Mouse (Mus musculus) thymus, postnatal 36 days (tissue): ENCODE measurements around the gene Tex9.

Experiments
- DNase-seq, 2 experiments: peaks; one replicate each; pipeline ENCODE4 v3.0.0; 2022; ENCODE audit warnings: mixed read lengths in 2 of 2

Gene Tex9

DNA sequence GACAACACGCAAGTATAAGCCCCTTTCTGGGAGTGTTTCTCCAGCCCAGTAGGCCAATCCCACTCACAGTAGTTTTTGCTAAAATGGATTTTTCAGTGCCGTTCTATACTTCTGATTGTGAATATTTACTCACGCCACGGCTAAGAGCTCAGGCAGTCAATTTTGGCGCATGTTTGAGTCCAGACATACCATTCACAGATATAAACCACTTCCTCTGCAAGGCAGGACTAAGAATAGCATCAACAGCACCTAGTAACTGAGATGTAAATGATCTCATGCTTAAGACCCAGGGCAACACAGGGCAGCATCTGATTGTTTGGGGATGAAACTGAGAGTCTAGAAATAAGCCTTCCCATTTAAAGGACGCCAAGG, at the start of gene Tex9:
Gene Tex9, minus strand, starts transcription at position 19 of the 372 bp plus-strand sequence.
- no peak for DNase-seq

DNA sequence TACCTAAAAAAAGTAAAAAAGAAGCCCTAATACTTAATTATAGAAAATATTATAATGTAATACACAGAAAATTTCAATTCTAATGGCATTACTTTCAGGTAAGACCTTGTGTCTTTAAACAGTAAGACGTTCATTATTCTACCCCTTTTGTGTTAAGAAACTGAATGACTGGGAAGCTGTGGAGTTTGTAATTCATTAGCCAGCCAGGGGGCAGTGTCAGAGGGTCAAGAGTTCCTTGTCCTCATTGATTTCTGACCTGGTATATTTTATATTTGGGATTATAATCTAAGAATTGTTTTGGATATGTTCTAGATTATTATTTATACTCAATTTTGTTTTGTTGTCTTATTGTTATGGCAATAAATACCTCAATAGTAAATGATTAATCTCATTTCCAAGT, 45.1 kb upstream of the Tex9 start:
- no peak for DNase-seq

DNA sequence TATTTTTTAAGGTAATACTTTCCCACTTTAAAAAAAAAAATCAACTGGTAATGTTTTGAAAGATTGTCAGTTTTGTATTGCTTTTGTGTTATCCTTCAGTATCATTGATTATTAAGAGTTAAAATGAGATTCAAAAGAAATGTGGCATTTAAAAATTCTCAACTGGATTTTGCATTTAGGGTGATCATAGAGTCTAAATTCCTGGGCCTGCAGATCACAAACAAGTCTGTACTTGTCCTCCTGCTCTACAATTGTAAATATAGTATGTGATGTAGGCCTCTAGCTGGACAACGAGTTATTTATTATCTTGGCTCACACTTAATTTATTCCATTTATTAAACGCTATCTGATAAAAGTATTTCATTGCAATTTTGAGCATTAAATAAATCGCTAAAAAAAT, 43.4 kb upstream of the Tex9 start:
- no peak for DNase-seq

DNA sequence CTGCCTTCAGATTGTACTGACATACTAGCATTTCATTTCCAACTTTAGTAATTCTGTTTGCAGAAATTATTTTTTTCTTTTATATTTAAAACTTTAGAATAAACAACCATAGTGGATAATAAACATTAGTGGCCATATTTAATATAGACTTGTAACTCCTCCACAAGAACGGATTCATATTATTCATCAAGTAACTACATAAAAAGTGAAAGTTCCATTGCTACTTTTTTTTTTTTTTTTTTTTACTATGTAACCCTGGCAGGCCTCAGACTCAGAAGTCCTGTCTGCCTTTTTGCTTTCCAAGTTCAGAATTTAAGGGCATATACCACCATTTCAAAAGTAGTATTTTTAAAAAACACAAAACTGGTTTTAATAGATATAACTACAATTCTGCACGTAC, 43.0 kb upstream of the Tex9 start:
- no peak for DNase-seq

DNA sequence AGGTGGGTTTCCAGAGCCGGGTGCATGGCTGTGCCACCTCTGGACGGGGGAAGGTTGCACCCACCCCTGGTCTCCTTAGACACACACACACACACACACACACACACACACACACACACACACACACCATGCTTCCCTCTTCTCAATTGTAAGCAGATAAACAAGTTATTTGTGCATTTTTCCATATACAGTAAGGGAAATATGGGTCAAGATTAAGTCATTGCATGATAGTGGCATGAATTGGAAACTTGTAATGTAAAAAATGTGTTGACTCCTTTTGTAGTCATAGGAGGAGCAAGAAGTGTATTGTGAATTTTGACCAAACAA, 41.0 kb upstream of the Tex9 start:
- no peak for DNase-seq

DNA sequence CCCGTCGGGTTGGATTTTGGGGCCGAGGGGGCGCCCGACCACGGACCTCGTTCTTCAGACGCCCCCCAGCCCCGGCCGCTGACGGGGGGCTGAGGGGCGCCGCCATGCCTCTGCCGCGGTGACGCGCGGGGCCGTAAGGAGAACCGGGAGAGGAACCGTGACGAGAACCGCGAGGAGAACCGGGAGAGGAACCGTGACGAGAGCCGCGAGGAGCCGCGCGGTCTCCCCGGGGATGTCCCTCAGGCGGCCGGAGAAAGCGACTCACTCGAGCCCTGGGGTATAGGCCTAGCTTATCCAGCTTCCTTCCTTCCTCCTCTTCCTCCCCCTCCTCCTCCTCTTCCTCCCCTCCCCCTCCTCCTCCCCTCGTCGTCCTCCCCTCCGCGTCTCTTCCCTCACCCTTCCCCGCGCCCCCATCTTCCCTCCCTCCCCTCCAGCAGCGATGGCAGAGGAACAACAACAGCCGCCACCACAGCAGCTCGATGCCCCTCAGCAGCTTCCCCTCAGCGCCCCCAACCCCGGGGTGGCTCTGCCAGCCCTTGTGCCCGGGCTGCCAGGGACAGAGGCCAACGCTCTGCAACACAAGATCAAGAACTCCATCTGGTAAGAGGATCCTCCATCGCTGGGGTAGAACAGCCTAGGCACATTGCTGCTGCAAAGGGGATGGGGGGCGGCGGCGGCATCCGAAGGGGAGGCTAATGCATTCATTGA, 40.5 kb upstream of the Tex9 start:
- DNase-seq: peak; percentile 68 to 80

DNA sequence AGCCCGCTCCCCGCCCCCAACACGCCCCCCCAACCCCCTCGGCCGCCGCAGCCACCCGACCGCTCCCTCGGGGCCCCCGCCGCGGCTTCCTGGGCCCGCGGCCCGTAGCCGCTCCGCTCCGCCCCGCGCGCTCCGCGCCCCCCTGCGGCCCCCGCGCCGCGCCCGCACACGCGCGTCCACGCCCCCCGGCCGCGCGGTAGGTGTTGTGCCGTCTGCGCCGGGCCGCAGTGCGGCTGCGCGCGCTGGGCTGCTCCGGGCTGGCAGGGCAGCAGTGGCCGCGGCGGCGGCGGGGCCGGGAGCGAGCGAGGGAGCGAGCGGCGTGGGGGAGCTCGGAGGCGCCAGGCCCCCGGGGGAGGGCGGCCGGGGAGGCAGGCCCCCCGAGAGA, 40.0 kb upstream of the Tex9 start, which contains the start of gene Rfx7:
Gene Rfx7, plus strand, starts transcription at position 245 of the 385 bp plus-strand sequence.
- peak; percentile 75 to 84 for DNase-seq

DNA sequence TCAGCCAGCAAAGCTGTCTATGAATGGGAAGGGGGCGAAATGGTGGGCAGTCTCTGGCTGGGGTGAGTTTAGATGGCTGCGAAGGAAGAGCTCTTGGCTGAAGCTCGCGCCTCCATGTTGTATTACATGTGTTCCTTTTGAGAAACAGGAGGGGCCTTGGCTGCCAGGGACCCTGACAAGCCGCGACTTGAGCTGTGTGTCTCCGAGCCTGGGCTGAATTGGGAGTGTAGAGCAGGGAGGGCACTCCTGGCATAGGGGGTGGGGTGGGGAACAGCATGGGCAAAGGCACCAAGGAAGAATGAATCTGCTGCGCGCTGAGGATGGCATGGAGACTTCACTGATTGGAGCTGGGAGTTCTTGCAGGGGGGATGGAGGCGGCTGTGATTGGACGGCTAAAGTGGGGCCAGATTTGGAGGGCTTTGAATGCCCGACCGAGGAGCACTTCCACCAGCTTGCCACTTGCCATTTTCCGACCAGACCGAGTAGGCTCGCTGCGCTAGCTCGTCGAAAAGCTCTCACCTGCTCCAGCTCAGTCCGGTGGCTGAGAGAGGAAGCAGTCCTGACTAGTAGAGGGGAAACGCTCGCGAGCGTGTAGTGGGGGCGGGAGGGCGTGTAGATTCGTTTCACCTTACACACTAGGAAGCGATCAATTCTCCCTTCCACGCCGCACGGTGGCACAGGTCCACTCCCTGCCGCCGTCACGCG, 39.4 kb upstream of the Tex9 start:
- DNase-seq: peak; percentile 74 to 81

DNA sequence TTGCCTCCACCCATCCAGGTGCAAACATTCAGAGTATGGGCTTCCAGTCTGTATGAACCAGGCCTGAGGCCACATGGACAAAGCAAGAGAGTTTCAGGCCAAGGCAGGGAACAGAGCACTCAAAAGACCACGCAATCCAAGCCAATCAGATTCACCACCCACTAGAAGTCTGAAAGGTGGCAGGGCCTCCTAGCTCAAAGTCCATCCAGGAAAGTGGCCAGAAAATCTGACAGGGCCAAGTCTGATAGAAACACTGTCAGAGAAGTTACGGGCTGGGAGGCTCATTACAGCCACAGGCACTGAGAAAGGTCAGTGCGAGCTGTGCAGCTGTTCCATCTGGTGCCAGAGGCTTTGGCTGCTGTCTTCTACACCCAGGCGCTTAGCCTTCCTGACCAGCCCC, 38.8 kb upstream of the Tex9 start:
- peak in 1 of 2 experiments; percentile 11 for DNase-seq

DNA sequence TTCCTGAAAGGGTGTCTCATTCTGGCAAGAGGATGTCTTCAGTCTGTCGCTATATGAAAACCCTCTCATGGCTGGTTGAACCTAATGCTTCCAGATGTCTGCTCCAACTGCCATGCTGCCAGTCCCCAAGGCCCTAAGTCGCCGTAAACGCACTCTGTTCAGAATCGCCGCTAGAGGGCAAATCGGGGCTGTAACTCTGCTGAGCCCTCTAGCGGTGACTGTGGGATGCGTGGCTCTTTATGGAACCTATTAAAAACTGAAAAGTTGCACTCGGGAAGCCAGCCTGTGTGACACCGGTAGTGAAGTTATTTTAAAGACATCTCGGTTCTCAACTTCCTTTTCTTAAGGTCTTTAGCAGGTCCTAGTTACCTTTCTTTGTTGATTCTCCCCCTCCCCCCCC, 38.2 kb upstream of the Tex9 start:
- DNase-seq: peak; percentile 87 to 88

DNA sequence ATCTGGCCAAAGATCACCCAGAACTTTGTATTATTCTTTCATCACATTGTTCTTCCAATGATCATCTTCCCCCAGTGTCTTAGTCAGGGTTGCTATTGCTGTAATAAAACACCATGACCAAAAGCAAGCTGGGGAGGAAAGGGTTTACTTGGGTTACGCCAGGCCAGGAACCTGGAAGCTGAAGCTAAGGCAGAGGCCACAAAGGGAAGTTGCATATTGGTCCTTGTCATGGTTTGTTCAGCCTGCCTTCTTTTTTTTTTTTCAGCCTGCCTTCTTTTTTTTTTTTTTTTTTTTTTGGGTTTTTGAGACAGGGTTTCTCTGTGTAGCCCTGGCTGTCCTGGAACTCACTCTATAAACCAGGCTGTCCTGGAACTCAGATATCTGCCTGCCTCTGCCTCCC, 34.1 kb upstream of the Tex9 start:
- no peak for DNase-seq

DNA sequence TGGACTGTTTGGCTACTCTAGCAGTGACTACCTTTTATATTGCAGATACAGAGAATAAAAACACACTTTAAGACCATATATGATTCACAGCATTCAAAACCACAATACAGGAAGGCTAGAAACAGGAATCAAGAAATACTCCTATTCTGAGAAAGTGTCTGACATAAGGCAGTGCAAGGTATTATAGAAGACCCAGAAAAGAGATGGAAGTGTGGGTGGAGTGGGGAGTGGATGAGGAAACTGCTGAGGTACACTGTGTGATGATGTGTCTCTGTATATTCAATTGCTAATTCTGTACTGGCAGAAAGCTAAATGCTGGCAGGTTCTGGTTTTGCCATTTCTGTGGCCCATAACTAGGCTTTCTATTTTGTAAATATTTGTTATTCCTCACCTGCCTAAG, 28.8 kb upstream of the Tex9 start:
- no peak for DNase-seq

DNA sequence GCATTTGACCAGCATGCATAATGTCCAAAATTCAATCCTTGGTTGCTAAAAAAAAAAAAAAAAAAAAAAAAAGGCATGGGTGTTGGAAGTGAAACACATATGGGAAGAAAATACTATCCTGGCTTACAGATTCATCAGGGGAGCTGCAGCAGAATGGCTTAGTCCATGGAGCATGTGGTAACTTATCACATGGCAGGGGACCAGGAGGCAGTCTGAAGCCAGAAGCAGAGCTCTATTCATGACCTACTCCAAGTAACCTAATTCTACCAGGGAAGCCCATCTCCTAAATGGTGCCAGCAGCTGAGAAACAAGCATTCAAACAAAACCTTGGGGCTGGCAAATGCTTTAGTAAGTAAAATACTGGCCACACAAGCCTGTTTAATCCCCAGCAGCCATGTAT, 27.2 kb upstream of the Tex9 start:
- DNase-seq: no peak

DNA sequence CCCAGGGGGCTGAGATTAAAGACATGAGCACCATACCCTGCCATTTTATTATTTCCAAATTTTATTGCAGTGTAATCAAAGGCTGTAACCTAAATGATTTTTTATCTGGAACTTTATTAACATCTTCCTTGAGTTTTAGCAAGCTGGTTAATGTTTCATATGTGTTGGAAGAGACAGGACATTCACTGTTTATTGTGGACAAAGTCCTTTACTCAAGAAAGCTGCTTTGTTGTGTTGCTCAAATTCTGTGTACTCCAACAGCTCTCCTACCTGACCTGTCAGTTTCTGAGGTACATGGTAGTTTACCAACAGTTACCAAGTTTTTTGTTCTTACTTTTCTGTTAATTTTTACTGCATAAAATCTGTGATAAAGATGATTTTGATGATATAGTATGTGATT, 23.4 kb upstream of the Tex9 start:
- no peak for DNase-seq

DNA sequence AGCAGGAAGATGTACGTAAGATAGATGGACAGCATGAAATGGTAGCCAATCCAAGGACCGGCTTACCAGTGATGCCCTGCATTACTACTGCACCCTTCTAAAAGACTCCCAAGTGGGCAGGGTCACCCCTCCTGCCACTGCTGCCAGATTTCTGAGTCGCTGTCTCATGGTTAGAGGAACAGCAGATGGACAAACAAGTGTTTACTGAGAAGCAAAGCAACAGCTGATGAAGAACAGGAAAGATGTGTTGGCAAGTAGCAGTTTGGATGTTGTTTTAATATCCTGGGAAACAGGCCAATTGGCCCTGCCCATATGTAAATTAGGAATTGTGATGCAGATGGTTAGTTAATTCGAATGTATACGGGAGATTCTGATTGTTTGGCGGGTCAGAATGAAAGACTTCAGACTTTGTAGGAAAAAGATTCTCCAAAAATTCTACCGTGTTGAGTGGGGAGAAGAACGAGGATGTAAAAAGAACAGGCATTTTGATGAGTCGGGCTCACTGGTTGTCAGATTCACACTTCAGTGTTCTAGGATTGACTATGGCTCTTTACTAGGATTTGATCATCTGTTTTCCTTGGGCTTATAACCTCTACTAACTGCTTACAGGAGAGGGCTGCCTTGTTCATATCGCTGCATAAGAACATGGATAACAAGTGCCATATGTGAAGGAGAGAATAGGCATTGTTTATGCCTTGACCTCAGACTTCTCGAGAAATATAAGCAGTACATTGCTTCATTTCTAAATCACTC, 20.4 kb upstream of the Tex9 start:
- DNase-seq: no peak

DNA sequence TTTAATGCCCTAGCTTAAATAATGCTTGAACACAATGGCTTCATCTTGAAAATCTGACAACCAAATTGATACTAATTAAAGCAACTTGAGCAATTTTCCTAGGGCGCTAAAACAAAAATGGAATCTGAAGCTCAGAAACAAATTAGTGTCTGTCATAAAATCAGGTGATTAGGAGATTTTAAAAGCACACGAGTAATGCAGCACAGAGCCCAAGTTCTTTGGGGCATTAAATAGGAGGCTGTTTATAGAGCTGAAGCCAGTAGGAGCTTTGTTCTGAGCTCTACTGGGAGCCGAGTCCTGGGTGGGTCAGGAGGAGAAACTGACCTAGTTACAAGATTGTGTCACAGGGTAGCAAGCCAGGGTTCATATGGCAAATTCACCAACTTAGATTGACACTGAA, 5.2 kb upstream of the Tex9 start:
- no peak for DNase-seq

DNA sequence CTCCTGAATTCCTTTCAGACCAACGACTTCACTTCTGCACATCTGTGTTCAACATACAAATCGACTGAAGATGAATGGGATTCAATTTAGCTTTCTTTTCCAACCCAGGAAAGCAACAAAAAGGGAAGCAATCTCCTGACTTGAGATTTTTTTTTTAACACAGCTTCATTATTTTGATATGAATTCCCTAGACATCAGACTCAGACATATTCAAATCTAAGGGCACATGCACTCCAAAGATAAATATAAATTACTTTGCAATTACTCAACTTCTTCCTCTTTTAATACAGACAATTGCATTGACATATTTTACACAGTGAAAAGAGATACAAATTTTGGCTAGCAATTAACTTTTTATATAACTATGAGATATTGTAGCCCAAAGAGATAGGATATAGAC, 4.7 kb upstream of the Tex9 start:
- no peak for DNase-seq

DNA sequence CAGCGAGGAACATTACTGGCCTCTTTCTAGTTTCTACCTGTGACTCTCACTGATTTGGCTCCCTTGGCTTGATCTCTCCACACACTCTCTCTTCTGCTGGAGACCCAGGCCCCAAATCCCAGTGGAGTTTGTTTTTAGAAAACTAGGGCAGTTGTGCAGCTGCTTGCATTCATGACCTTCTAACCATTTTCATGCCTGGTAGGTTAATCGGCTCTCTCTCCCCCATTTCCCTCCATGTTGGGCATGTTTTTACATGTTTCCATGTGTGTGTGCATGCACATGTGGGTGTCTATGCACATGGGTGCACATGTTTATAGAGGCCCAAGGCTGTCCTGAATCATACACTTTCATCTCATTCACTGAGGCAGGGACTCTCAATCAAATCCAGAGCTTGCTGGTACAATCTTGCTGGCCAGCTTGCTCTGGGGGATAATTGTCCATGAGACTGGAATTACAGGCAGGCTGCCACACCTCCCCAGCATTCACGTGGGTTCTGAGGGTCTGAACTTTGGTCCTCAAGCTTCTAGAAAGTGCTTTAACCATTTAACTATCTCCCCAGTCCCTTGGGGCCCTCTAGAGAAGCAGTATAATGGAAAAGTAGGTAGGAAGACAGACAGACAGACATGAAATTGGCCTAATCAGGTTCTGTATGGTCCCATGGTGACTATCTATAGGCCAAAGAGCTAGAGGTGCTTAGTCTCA, 2.1 kb upstream of the Tex9 start:
- no peak for DNase-seq

DNA sequence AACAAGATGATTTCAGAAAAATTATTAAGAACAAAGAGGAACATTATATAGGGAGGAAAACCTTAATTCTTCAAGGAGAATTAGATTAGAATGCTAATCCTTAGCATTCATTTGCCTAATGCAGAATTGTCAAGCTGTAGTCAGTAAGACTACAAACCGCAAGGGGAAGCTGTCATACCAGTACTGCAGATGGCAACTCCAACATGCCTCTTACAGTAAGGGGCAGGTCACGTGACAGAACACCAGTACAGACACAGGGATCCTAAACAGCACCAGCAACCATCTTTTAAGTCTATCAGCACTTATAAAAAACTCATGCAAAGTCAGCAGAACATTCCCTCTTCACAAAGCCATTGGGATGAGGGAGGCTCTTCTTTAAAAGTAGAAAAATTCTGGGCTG, 1.5 kb upstream of the Tex9 start:
- peak; percentile 27 to 52 for DNase-seq

DNA sequence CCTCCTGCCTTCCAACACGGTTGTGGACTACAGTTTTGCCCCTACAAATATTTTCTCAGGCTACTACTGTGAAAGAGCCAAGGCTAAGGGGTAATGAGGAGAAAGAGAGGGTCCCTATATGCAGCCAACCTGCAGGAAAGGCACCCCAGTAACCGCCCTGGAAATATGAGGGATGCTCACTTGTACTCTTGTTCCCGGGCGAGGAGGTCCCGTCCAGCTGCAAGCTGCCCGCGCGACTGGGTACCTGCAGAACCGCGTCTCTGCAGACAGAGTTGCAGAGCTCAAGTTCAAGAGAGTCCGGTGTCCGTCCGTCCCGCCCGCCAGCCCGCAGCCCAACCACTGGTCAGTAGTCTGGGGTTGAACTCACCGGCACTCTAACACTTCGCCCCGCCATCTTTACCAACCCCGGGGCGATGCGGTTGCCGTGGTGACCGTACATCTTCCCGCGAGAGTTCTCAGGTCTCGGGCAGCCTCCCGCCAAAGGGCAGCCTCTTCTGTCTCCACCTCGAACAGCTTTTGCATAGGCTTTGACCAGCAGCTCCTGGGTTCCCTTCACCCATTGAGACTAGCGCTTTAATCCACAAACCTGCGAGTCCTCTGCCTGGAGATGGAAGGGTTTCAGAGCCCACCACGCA, 336 bp downstream of the Tex9 start:
- peak; percentile 88 to 91 for DNase-seq

DNA sequence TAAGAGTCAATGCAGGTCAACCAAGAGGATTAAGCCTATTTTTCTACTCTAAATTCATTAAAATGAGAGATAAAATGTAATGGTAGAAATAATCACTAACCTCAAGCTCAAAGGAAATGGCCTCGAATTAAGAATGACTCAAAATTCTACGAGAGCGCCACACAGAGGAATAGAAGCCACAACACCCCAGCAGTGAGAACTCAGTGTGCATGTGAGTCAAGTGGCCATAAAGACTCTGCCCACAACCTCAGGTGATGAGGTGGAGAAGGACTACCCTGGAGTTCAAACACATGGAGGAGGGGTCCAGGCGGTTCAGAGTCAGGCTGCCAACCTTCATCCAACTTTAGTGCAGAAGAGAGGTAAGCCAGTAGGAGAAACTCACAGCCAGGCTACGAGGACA, 2.9 kb downstream of the Tex9 start:
- DNase-seq: no peak

DNA sequence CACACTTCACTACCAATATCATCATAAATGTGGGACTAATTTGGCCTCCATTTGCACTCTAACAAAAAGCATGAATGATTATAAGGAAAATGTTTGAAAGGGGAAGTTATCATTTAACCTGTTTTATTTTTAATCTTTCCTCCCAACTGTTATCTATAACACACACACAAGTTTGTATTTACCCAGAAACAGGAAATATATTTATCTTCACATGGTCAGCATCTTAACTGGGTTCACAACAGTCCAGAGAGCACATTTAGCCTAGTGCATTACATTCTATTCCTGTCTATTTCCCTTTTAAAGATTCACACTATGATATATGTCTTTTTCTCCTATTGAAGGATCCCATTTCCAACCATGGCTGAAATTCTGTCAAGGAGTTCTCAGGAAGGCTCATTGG, 3.5 kb downstream of the Tex9 start:
- no peak for DNase-seq

DNA sequence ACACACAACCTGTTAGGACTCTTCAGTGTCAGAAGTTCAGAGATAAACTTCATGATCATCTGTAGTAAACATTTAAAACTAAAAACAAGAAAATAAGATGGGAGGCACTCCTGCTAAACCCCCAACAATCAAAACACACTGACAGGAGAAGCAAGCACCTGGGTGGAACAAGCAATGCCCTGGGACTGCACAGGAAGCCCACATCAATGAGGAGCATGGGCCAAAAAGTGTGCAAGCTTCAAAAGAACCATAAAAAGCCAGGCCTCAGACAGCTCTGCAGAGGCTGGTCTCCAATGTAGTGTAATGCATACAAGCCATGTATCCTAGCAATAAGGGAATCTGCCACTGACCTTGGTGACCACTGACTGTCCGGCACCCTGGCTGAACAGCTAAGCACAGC, 12.7 kb downstream of the Tex9 start:
- peak; percentile 34 to 53 for DNase-seq
